Mouse (Mus musculus) cerebral cortex, adult 2 months (tissue): Measurements from ENCODE around the gene Draxin.

Source experiments
- WGBS: fragments of 180-500 bp; shearing (Covaris S2); methylation state at CpG from one replicate; pipeline ENCODE4 v1.1.7; 2018; 5-methylcytosine and 5-hydroxymethylcytosine counted together

The Draxin gene

DNA sequence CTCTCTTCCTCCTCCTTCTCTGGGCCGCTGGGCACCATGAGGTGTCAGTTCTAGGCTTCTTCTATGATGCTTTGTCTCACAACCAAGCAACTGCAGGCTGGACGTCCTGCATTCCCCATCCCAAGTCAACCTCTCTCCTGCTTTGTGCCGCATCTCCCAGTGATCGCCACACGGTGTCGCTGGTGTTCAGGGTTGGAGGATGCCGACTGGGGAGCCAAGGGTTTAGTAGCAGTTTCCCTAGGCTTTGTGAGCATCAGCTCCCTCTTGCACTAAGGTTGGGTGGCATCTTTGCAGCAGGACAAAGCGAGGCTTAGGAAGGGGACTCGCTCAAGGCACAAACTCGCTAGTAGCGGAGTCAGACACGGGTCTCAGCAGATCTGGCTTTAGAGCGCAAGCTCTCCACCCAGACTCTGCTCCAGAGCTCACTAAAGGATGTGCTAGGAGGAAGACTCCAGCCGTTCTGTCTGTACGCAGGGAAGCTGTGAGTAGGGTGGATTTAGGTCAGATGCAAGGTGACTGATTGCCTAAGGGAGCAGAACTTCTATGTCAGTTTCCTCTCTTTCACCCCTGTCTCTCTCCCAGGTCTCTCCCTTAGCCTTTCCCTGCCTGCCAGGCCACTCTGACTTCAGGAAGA lies 15.6 kb downstream of the Draxin start:
- 5% methylated on average over 15 of the region's 15 CpGs for WGBS

DNA sequence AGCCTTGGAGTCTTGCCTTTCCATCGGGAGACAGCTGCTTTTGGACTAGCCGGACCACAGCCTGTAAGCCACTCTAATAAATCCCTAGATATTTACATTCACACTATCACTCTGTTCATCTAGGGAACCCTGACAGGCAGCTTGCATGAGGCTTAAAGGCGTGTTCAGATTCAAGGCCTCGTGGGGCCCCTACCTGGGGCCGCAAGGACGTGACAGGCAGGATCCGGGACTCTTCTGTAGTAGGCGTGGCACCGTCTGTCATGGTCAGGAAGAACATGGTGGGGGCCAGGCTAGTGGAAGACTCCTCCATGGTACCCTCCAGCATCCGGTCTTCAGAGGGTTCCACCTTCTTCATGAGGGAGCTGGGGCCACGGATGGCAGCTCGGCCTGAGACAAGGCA lies 18.0 kb downstream of the Draxin start:
- 90% methylated on average over 12 of the region's 12 CpGs for WGBS

DNA sequence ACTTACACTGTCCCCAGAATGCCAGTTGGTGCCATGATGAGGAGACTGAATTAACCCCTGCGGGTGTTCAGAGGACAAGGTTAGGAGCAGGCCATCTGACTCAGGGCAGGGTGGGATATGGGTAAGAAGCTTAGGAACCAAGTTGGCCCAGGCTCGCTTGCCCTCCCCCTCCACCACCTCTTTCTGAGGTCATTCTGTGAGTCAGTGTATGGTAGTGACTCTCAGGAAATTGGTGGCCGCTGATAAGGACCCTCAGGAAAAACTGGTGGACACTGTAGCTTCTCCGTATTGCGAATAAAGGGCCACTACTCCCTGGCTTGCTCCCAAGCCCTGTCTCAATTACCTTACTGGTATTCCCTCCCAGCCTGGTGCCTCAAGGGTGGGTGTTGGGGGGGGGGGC lies 21.3 kb downstream of the Draxin start:
- WGBS, result 90% methylated on average over 5 of the region's 5 CpGs

DNA sequence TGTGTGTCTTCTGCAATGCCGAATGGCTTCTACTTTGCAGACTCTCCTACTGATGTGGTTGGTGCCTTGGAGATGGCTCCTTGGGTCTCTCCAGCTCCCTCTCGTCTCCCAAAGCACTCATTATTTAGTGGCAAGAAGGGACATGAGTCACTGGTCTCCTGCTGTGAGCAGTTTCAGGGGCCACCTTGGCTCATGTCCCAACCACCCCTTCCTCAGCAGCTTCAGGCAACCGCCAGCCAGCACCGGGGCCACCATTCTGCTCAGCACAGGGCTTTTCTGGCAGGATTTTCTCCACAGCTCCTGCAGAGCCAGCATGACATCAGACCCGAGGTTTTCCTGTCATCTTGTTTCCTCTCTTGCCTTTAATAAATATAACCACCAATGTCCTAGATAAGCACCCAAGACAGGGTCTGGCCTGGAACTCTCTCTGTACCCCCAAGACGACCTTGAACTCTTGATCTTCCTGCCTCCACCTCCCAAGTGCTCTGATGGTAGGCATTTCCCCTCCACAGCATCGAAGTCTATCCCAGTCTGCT lies 21.9 kb downstream of the Draxin start:
- 63% methylated on average over 7 of the region's 7 CpGs for WGBS

DNA sequence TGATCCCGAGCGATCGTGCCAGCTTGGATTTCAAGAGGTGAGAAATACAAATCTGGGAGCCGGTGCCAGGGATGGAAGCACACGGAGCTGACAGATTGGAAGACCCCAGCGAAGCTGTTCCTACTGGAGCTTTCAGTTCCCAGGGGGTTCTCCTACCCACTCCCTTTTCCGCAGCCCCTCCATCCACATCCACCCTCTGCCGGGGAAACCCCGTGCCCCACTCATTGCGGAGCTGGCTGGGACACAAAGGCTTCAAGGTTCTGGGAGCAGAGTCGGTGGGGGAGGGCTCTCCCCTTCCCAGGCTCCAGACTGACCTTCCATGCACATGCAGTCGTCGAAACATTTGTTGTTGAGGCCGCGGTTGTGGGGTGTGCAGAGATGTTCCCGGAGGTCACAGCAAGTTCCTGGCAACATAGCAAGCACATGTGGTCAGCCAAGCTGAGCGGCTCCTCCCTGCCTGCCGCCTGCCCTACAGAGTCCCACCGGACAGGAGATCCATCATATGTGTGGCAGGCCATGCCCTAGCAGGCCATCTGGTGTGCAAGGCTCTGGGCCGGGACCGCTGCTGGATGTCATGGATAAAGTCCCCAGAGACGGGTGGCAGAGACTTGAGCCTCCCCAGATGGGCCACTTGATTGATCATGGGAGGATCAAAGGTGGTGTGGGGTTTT lies 22.7 kb downstream of the Draxin start:
- WGBS, result 57% methylated on average over 22 of the region's 22 CpGs

DNA sequence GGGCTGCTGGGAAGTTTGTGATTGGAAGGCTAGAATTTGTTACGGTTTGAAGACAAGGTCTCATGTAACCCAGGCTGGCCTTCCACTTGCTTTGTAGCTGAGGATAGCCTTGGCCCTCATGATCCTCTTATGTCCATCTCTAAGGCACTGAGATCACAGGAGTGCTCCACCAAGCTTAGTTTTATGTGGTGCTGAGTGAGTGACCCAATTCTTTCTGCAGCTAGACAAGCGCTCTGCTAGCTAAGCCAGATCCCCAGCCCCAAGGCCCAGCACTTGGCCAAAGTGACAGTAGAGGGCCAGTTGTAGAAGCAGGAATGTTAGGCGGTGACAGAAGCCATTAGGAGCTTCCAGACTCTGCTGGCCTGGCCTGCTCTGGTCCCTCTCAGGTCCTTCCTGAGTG lies 26.4 kb downstream of the Draxin start:
- 87% methylated on average over 3 of the region's 3 CpGs for WGBS

DNA sequence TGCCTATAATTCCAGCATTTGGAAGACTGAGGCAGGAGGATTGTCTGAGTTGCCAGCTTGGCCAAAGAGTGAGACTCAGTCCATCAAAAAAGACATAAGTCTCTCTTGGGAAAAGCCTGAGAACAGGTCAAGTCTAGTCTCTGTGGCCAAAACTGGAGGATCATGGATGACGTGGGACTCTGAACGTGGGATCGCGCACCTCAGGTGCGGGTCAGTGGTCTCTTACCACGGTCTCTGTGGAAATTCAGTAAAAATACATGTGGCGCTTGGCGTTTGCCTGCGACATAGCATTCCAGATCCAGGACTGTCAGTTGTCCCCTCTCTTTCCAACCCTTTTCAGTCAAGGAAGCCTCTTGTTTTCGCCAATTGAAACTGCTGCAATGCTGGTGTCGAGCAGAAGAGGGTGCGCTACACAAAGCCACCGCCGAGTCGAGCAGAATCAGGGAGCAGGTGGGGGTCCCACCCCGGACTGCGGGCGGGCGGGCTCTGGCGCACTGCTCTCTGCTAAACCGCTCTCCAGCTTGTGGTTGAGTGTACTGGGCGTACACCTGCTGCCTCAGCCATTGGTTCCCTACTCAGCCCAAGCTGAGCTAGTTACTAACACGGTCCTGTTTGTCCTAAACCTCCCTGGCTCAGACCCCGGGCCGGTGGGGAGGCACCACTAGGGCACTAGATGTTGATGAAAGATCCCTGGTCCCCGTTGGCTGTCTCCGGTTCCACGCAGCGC lies 28.5 kb downstream of the Draxin start:
- WGBS, result 17% methylated on average over 29 of the region's 29 CpGs

DNA sequence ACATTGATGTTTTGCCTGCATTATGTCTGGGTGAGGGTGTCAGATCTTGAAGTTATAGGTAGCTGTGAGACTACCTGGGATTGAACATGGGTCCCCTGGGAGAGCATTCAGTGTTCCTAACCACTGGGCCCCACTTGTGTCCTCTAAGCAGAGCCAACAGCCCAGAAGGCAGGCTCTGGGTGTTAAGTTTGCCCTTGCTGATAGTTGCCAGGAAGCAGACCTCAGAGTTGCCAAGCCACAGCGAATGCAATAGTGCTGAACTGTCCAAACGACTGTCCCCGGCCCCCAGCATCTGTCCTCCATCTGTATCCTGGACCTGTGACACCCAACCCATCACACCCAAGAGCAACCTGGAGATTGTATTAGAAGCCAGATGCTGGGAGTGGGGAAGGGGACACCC lies 31.8 kb downstream of the Draxin start:
- 94% methylated on average over 3 of the region's 3 CpGs for WGBS

DNA sequence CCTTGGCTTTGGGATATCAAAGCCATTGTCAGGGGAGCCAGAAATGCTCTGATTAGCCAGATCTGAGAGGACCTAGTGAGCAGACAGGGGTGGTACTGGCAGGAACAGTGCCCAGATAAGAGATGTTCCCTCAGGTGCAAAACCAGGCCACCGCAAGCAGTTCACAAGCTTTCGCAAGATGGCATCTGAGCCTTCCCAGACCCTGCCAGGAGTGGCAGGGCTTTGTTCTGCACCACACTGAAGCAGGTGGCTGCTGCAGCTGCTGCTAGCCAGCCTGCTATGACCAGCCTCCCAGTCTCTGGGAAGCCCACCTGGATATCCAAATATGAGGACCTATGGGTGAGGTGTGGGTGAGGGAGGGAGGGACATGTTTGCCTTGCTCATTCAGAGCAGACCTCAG lies 32.6 kb downstream of the Draxin start:
- WGBS, result 98% methylated on average over 2 of the region's 2 CpGs

DNA sequence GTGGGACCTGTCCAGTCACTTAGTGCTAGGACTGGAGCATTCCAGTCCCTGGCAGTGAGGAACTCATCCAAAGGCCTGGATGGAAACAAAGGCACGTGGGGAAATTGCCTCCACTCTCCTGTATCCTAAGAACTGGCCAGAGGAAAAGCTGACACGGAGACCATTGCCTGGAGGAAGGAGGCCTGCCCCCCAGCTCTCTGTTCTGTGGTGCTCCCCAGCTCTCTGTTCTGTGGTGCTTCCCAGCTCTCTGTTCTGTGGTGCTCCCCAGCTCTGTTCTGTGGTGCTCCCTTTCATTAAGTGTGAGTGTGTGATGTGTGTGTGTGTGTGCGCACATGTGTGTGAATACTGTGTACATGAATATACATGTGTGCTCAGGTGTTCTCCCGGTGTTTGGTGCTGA lies 35.4 kb downstream of the Draxin start:
- WGBS, result 85% methylated on average over 4 of the region's 4 CpGs

DNA sequence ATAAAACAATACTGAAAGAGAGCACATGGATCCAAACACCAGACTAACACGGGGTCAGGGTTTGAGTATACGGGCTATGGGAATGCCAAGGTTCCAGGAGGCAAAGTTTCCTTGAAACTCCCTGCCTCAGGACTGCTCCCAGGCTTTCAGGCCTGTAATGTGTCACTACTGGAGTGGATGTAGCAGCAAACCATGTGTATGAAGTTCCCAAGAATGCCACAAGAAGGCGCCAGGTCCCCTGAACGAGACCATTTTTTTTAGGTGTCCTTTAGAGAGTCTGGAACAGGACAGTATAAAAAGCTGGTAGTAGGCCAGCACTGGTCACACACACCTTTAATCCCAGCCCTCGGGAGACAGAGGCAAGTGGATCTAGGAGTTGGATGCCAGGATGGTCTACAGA lies 36.3 kb downstream of the Draxin start:
- 83% methylated on average over 5 of the region's 5 CpGs for WGBS

DNA sequence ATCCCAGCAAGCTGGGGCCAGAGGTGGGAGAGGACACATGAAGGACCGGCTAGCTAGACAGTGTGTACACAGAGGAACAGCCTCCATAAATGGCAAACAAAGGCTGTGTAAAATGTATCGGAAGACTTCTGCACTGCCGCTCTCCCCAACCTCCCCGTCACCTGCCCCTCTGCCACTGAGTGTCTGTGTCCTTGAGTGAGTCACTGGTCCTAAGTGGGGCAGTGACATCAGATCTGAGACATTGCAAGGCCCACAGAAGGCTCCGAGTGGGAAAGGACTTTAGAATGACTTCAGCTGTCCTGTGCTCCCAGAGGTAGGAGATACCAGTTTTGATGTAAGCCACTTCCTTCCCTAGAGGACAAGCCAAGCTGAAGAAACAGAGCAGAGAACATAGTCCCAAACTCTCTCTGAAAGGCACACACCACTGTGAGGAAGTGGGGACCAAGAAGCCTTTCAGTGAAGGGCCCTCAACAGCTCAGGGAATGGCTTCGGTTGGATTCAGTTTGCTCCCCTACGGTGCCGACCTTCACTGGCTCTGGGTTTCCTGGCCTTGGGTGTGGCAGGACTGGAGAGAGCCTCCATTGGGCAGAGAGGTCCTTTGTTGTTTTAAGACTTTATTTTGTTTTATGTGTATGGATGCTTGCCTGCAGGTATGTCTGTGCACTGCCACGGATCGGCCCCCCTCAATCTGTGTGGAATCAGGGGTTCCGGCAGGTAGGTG lies 37.8 kb downstream of the Draxin start:
- WGBS, result 87% methylated on average over 11 of the region's 11 CpGs

DNA sequence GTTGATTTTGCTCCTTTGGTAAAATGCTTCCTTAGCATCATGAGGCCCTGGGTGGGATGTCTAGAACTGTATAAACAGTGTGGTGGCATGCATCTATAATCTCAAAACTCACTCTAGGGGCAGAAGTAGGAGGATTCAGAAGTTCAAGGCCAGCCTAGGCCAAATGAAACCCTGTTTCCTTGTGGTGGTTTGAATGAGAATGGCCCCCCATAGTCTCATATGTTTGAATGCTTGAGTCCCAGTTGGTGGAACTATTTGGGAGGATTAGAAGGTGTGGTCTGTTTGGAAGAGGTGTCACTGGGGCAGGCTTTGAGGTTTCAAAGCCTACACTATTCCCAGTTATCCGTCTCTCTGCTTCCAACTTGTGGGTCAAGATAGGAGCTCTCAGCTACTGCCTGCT lies 39.3 kb downstream of the Draxin start:
- 95% methylated on average over 1 of the region's 1 CpGs for WGBS

DNA sequence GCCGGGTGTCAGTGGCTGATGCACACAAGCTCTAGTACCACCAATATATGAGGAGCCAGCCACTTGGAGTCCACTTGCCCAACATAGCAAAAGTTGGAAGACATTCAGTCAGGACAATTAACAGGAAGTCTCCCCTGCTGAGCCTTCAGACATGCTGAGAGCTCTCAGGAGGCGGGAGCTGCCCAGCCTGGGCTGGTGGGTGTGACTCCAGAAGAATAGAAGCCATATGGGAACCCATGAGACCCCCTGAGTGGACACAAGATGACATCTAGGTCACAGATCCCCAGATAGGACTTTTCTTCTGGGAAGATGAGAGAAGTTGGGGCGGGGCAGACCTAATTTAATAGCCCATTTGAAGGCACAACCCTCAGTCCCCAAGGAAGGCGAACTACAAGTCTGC lies 41.3 kb downstream of the Draxin start:
- WGBS, result 79% methylated on average over 4 of the region's 4 CpGs

DNA sequence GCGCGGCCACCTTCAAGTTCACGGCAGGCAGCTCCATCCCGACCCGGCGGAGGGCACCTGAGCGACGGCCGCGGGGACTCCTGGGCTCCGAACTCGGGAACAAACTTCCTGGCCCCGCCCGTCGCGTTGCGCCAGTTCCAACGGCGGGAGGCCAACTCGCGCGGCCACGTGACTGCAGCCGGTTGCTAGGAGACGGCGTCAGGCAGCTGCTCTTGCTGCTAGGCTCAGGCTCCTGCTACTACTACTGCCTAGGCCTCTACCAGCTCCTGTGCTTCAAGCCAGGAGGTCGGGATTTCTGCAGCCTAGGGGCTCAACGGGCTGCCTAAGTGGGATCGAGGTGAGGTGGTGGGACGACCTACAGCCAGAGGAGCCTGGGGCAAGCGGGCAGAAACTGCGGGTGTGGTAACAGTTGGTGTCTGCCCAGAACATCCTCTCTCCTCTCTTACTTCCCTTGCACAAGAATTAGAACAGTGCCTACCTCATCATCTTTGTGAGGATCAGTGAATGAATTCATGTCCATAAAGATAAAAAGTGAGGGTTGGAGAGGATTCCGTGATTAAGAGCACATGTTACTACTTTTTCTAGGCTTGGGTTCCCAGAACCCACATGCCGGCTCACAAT lies 42.5 kb downstream of the Draxin start, which contains the start of gene Agtrap:
Gene Agtrap (minus strand): TSS at position 125 of the 621 bp plus-strand sequence.
- 3% methylated on average over 34 of the region's 34 CpGs for WGBS

DNA sequence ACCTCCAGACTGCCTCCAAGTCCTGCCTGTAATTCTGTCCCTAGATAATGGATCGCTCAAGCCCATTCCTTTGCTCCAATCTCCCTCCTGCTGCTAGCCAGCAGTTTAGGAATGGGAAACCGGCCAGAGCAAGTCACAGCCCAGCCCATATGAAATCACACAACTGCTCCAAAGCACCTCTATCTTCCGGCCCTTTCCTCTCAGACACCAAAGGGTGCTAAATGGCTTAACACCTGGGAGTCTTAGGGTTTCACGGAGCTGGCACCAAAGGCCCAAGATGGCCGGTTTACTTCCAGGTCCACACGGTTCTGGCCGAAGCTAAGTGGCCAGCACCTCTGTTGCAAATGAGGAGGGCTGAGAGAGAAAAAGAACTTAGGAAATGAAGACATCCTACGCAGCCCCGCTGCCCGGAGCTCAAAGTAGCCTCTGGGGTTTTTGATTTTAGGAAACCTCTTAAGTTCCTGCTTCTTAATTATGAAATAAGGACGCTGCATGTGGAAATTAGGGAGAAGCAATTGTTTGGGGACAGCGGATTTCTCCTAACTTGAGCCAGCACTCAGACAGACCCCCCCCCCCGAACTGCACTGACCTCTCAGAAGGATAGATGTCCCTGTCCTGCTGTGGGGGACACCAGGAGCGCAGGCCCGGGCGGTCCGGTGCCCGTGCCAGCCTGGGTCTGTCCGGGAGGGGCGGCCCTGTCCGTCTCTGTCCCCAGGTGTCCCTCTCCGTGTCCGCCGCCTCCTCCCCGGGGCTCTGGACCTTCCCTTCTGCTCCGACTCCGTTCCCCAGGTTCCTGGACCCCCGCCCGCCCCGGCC lies 43.2 kb downstream of the Draxin start:
- 25% methylated on average over 30 of the region's 30 CpGs for WGBS

DNA sequence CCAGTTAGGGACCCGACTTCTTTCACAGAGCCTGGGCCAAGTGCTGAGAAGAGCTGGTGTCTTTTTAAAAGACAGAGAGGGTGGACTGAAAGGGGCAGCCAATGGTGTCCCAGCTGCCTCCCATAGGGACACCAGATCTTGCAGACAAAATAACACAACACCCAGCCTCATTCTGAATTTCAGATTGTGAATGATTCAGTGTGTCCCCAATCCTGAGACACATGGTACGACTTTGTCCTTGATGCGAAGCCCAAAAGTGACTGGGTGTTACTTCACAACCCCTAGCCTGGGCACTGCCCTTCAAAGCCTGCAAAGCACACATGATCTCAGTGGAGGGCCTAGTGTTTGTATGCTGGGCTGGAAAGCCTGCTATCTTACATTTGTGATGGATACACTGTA lies 44.6 kb downstream of the Draxin start:
- 72% methylated on average over 3 of the region's 3 CpGs for WGBS

DNA sequence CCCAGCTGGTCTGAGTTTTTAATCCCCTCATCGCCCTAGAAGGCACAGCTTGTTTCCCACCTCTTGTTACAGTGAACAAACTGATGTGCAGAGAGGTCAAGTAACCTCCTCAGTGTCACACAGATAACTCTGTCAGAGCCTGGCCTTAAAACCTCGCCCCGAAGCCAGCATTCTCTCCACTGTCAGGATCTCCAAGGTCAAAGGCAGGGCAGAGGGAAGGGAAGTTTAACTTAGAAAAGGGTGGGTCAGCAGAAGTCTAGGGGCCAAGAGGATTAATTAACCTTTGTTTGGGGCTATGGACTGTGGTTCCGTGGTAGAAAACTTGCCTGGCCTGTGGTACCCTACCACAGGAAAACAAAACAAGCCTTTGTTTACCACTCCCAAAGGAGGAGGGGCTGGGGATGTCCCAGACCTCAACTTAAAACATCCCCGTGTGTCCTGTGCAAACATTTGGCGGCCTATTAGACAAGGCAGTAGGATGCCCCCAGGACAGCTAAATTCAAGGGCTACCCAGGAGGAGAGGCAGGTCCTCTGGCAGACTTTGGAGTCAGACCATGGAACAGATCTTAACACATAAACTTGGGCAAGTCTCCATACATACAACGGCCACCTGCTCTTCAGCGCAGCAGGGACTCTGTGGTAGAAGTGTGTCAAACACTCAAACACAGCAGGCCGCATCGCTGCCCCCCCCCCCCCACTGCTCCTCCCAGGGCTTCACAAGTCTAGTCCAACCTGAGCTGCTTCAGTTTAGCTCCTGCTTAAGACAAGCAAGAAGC lies 45.2 kb downstream of the Draxin start:
- 72% methylated on average over 10 of the region's 10 CpGs for WGBS

DNA sequence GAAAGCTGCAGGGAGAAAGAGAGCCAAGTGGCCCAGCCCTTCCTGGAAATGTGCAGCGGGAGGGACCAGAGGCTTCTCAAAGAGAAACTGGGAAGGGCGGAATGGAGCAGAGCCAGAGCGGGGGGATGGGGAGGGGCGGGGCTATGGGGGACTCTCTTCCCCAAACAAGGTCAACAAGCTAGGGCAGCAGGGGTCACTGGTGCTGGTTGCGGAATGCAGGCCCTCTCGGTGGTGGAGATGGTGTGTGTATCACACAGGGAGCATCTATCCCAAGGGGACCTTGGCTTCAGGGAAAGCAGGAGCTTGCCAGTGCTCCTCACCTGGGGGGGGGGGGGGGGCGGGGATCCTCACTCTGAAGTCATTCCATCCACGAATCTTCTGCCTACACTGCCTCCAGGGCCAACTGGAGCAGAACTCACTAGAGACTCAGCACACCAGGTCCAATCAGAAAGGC lies 46.2 kb downstream of the Draxin start:
- WGBS, result 46% methylated on average over 8 of the region's 8 CpGs
